Mouse (Mus musculus) kidney, adult 11 months (tissue): ENCODE measurements at regions not wholly inside any gene's neighbourhood (a gene's known extent, or its start where the extent isn't known, plus 50 kb on each side); places are given as distances from the start of the nearest gene placed in this dataset.

Experiments
- DNase-seq: peaks from one replicate; pipeline ENCODE4 v3.0.0; 2022

DNA sequence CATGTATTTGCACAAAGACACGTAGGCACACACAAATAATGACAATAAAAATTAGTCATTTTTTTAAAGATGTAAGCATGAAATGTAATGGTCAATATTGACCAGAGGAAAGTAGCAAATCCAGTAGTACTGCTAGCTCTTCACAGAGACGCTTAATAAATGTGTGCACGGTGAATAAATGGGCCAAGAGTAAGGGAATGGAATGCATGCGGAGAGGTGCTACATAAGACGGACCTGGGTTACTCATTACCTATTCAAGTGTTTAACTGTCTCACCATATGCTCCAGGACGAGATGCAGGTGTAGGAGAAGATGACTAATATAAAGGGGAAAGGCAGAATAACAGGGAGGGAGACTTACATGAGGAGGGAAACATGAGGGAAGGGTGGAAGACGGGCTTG is 182.4 kb upstream of the Atp5g3 start:
- no peak for DNase-seq

- DNase-seq = no peak
These were observed 176.2 kb upstream of the Atp5g3 start for GRCm38 (mm10) chr2:74087375-74087774.

- DNase-seq = no peak
These were observed 173.8 kb upstream of the Atp5g3 start for GRCm38 (mm10) chr2:74084971-74085370.

- no peak for DNase-seq
These were observed 165.6 kb upstream of the Atp5g3 start for GRCm38 (mm10) chr2:74076774-74077173.

DNA sequence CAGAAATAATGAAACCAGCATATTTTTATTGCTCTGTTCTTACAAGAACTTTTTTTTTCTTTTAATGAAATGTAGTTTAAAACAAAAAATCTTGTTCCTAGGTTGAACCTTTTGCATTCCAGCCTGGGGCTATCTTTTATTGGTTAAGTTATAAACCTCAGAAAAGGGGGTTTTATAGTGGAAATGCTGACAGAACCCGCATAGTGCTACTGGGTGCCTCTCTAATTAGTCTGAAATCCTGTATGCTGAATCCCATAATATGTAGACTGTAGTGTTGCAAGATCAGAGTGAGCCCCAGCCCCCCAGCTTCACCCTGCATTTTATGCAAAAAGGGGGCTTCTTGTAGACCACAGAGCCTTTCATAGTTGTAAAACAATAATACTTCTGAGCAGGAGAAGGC is 164.4 kb upstream of the Atp5g3 start:
- DNase-seq = no peak

DNA sequence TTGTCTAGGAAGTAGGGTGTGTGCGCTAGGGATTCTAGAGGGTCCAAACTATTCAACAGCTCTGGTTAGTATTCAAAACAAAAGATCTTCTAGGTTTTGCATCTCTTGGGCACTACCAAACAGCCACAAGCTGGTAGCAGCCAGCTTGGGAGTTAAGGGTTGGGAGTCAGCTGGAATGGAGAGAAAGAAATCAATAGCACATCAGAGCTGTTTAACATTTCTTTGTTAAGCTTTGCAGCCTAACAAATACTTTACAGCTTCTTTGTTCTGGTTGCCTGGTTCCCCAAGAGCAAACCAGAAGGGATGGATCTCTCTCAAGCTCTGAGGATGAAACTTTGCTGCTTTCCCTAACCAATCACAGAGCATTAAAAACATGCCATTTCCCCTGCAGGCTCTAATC is 162.3 kb upstream of the Atp5g3 start:
- DNase-seq = no peak

- DNase-seq = peak; percentile 36
These were observed 155.5 kb upstream of the Atp5g3 start for GRCm38 (mm10) chr2:74066652-74067051.

GRCm38 (mm10) chr2:74064369-74064768 is 153.2 kb upstream of the Atp5g3 start:
- no peak for DNase-seq

DNA sequence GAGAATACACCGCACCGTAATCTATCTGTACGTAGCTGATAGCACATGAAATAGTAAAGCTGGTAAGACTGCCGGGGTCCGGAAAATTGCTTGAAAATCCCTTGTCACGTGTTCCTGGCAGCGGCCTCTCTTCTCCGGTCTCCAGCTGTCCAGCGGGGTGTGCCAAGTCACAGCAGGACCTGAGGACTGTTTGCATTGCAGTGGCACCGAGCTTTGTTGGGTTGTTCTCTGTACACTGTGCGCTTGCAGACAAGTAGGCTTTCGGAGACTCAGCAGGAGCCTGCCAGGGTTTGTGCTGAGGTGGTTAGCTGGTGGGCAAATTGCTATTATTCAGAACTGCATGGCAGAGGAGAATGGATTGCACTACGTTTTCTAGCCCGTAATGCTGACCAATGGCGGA is 152.7 kb upstream of the Atp5g3 start:
- no peak for DNase-seq

DNA sequence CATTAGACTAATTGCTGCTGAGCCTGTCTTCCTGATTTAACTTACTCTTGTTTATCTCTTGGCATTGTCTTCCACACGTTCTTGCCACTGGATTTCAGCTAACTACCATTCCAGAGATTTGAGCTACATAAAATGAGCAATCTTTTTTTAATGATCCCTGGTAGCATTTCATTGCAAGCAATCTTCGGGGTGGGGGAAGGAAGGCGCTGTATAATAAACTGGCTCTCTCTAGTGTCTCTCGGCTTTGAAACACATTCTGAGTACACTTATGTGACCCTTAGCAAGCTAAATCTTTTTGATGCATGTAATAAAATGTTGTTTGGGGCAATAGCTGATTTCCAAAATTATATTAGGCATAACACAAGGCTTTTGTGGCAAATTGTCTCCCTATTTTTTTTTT is 152.2 kb upstream of the Atp5g3 start:
- no peak for DNase-seq

DNA sequence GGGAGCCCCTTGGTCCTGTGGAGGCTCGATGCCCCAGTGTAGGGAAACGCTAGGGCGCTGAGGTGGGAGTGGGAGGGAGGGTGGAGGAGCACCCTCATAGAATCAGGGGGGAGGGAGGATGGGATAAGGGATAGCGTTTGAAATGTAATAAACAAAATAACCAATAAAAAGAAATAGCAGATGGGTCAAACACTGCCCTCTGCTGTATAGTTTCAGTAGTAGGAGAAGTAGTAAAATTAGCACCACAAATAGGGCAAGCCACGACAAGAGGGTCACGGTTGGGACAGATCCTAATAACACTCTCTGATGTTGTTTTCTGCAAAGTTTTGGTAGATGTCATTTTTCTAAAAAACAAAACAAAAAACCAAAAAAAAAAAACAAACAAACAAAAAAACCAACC is 131.3 kb upstream of the Atp5g3 start:
- no peak for DNase-seq

- no peak for DNase-seq
These were observed 128.5 kb upstream of the Atp5g3 start for GRCm38 (mm10) chr2:74039580-74039979.

DNA sequence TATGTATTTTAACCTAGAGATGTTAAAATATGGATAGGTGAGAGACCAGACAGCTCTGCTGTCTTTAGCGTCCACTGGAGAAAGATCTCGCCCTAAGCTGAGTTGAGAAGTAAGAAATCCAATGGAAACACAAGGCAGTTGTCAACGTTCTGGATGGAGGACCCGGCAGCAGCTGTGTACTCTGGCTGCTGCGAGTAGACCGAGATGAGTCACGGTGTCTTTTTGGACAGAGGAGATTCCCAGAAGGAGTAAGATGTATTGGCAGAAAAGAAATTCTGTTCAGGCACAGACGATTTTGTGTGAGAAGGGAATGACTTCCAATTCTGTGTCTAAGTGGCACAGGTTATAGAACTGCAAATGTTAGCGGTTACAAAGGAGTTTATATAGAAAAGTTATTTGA is 124.9 kb upstream of the Atp5g3 start:
- DNase-seq = no peak

- DNase-seq = no peak
These were observed 121.3 kb upstream of the Atp5g3 start for GRCm38 (mm10) chr2:74032177-74033021.

GRCm38 (mm10) chr2:74029938-74030337 is 118.8 kb upstream of the Atp5g3 start:
- no peak for DNase-seq

DNA sequence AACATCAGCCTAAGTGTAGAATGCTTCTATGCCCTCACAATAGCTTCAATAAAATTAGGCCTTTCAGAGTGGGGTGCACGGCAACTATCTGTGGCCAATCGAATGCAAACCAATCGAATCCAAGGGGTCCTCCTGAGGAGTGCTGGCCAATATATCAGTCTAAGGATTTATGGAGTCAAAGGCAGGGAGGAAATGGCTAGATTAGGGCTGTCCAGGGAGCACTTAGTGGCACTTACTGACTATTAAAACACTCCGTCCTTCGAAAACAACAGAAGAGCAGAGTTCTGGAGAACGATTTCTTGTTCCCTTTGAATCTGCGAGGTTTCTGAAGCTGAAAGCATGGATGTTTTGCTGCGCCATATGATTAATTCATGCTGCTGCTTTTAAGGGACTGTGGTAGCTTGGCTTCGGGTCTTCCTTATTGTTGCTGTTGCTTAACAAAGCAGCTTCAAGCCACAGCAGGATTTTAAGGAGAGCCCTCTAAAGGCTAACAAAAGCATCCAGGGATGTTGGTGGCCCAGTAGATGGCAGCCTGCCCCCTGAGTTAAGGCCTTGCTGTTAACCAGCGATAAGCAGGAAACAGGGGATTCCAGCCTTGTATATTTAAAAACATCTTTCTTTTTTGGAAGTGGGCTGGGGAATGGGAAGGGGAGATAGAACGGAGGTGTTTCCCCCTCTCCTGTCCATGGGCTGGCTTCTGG is 116.4 kb upstream of the Atp5g3 start:
- DNase-seq = no peak

DNA sequence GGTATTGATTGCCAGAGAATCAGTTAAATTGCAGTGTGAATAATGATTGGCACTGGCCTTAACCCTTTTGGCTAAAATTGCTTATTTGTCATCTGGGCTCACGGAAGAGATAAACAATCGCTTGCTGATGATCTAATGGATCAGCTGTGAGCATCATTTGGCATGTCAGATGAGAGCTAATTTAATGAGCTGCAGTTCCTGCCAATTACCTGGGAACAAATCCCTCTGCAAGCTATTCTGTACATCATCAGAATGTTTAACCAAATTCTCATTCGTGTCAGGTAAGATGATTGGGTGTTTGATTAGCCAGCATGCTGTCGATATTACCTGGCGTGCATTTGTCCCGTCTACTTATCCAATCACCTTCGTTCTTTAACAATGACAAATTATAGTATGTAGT is 104.0 kb upstream of the Atp5g3 start:
- DNase-seq = no peak

DNA sequence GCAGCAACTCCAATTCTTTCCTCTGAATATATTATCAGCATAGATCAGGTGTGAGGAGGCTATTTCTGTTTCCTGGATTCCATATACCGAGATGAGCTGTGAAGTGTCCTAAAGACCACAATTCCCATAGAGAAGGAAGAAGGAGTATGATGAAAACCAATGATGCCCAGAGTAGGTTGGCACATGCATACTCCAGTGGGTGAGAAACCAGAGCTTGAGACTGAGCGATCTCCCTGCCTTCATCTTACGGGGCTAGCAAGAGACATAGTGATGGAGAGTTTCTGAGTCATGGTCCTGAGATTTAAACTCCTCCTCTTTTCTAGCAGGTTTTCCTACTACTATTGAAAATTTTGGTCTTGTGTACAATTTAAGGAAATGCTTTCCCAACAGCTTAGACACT is 103.1 kb upstream of the Atp5g3 start:
- no peak for DNase-seq

DNA sequence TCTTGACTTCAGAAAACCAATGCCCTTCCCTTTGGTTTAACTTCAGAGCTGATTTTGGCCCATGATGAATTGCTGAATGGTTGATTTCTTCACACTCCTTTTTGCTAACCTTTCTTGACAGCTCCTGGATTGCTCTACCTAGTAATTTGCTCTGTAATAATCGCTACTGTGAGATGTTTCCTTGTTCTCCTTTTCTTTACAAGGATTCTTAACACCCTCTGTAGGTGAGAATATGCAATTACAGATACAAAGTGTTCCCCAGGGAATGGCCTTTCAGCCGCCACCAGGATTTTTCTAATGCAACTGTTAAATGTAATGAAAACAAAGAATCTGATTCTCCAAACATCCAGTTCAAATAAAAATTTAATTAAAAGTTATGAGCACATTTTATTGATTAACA is 87.4 kb upstream of the Atp5g3 start:
- DNase-seq = no peak

- no peak for DNase-seq
These were observed 85.9 kb upstream of the Atp5g3 start for GRCm38 (mm10) chr2:73996986-73997385.

GRCm38 (mm10) chr2:73991818-73992217 is 80.7 kb upstream of the Atp5g3 start:
- no peak for DNase-seq

GRCm38 (mm10) chr2:73987441-73988105 is 76.4 kb upstream of the Atp5g3 start:
- DNase-seq = no peak

- DNase-seq = no peak
These were observed 74.8 kb upstream of the Atp5g3 start for GRCm38 (mm10) chr2:73985911-73986250.
